Comparison of ENCODE assay signal across 8 mouse cellular contexts in the genomic region with DNA sequence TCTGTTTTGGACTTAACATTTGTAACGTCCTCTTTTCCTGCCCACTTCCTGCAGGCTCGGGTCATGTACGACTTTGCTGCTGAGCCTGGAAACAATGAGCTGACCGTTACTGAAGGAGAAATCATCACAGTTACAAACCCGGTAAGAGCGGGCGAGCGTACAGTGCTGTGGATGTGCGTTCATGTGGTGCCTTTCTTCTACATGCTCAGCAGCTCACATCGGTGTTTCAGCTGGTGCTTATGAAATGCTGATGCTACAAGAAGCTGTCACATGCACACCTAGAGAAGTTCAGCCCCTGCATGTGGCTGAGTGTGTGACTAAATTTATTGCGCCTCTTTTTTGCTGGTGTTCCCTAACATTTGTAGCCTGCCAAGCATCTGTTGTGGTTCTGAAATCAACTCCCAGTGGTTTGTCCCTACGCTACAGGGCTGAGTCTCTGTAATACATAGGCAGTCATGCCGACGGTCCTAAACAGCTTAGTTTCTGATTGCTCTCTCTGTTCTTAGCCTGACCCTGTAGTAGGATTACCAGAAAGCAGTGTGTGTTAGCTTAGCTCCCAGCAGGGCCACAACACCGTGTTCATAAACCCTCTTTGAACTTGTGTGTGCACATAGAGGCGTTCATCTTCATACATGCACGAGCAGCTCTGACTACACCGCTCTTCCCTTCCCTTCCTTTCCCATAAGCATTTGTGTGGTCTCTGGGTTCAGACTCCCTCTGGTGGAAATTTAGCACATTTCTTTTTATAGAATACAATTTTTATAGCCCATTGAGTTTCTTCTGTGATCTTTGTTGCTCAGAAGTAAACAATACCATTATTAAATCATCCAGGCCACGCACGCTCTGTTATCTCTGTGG. TPM values are rescaled to one million over a fixed set of nuclear protein-coding genes. Genes with fewer than 3 reads are reported as not detected.
DNase-seq lines count a peak whose midpoint lies in the region; ATAC-seq and TF ChIP-seq lines count a peak whose summit lies in the region.

No protein-coding gene starts in this region.

- 78% methylated on average over 20 of the region's 20 CpGs for WGBS in embryonic facial prominence, embryonic 11.5 days
- 81% methylated on average over 20 of the region's 20 CpGs for WGBS in embryonic facial prominence, embryonic 10.5 days
- WGBS in liver, adult 2 months: 64% methylated on average over 20 of the region's 20 CpGs
- WGBS in limb, embryonic 14.5 days: 72% methylated on average over 20 of the region's 20 CpGs

- no peak overlapping the region for H3K4me3 ChIP-seq in embryonic facial prominence, embryonic 11.5 days (ENCODE audit: low read depth, low read length)
- no peak overlapping the region for H3K4me3 ChIP-seq in embryonic facial prominence, embryonic 10.5 days
- no peak overlapping the region for H3K4me3 ChIP-seq in liver, adult 2 months (ENCODE audit: insufficient read depth, low read depth, low read length)
- H3K4me3 ChIP-seq in cortical plate, adult 2 months (ENCODE audit: insufficient read depth, low read length): no peak overlapping the region
- no peak overlapping the region for H3K4me3 ChIP-seq in limb, embryonic 14.5 days (replicated peaks; ENCODE audit: low read length)

- no peak overlapping the region for H3K9ac ChIP-seq in embryonic facial prominence, embryonic 11.5 days (replicated peaks; ENCODE audit: low read length)
- no peak overlapping the region for H3K9ac ChIP-seq in liver, adult 2 months (ENCODE audit: low read depth, low read length)
- no peak overlapping the region for H3K9ac ChIP-seq in limb, embryonic 14.5 days (ENCODE audit: low read depth, low read length, severe bottlenecking)

- H3K27ac ChIP-seq in embryonic facial prominence, embryonic 11.5 days (replicated peaks; ENCODE audit: low read depth, low read length): no peak overlapping the region
- H3K27ac ChIP-seq in embryonic facial prominence, embryonic 10.5 days (replicated peaks): no peak overlapping the region
- no peak overlapping the region for H3K27ac ChIP-seq in liver, adult 2 months (replicated peaks; ENCODE audit: insufficient read depth, low read depth, low read length)
- no peak overlapping the region for H3K27ac ChIP-seq in cortical plate, adult 2 months (ENCODE audit: insufficient read depth, low read length)
- no peak overlapping the region; the same call in 1 of the 2 replicates for H3K27ac ChIP-seq in limb, embryonic 14.5 days (replicated peaks; ENCODE audit: low read depth, low read length)

- DNase-seq in embryonic facial prominence, embryonic 11.5 days (ENCODE audit: low spot score): peak; percentile 45
- no peak for DNase-seq in embryonic facial prominence, embryonic 10.5 days (ENCODE audit: low spot score)
- DNase-seq in liver, adult 2 months (ENCODE audit: extremely low read depth, low read depth, low spot score): peak; percentile 45
- DNase-seq in liver: no peak
- peak; percentile 41 for DNase-seq in limb, embryonic 14.5 days (ENCODE audit: low spot score)
- peak; percentile 40 for DNase-seq in right cerebral cortex, postnatal 25 days
- no peak for DNase-seq in layer of hippocampus, postnatal 25 days (ENCODE audit: extremely low spot score in 1 of 2, low spot score in 1 of 2)

- no peaks in the 10 kb centered on the region for H3K4me1 ChIP-seq in embryonic facial prominence, embryonic 11.5 days (ENCODE audit: control insufficient read depth, insufficient read depth, low read length)
- peaks cover 22% of the 10 kb centered on the region for H3K4me1 ChIP-seq in embryonic facial prominence, embryonic 10.5 days
- H3K4me1 ChIP-seq in liver, adult 2 months (ENCODE audit: control insufficient read depth, insufficient read depth, low read length): peaks cover 4% of the 10 kb centered on the region; the same call in 1 of the 2 replicates
- peaks cover 5% of the 10 kb centered on the region for H3K4me1 ChIP-seq in cortical plate, adult 2 months (ENCODE audit: control insufficient read depth, insufficient read depth, low read length)
- H3K4me1 ChIP-seq in limb, embryonic 14.5 days (ENCODE audit: control insufficient read depth, insufficient read depth, low read length): no peaks in the 10 kb centered on the region

- peak; percentile 14; the same call in 1 of the 2 replicates for TF ChIP-seq CTCF in liver, adult 2 months (IDR thresholded peaks at IDR 0.05; ENCODE audit: low read depth, low read length)
- TF ChIP-seq CTCF in cortical plate, adult 2 months (IDR thresholded peaks at IDR 0.05; ENCODE audit: extremely low read depth, insufficient read depth, low read length): peak; percentile 56

- no peaks in the 10 kb centered on the region for H3K79me2 ChIP-seq in liver, adult 2 months (ENCODE audit: control insufficient read depth, insufficient read depth, low read length)

- H3K4me2 ChIP-seq in embryonic facial prominence, embryonic 11.5 days (ENCODE audit: low read depth, low read length): no peak overlapping the region
- no peak overlapping the region for H3K4me2 ChIP-seq in limb, embryonic 14.5 days (replicated peaks; ENCODE audit: low read depth, low read length, severe bottlenecking)

- no peak for TF ChIP-seq POLR2A in liver, adult 2 months (IDR thresholded peaks at IDR 0.05; ENCODE audit: extremely low read depth, insufficient read depth, low read length)
- no peak for TF ChIP-seq POLR2A in cortical plate, adult 2 months (IDR thresholded peaks at IDR 0.05; ENCODE audit: extremely low read depth, insufficient read depth, low read length)
- TF ChIP-seq POLR2A in limb, embryonic 14.5 days (IDR thresholded peaks at IDR 0.05; ENCODE audit: borderline replicate concordance, extremely low read depth, insufficient read depth, insufficient read length): no peak

- no peaks in the 10 kb centered on the region for H3K36me3 ChIP-seq in embryonic facial prominence, embryonic 11.5 days (replicated peaks; ENCODE audit: control insufficient read depth, insufficient read depth, low read depth, low read length)
- peaks cover 11% of the 10 kb centered on the region for H3K36me3 ChIP-seq in embryonic facial prominence, embryonic 10.5 days (replicated peaks)
- no peaks in the 10 kb centered on the region; the same call in 1 of the 2 replicates for H3K36me3 ChIP-seq in liver, adult 2 months (ENCODE audit: control insufficient read depth, insufficient read depth, low read length)
- H3K36me3 ChIP-seq in limb, embryonic 14.5 days (ENCODE audit: control insufficient read depth, insufficient read depth, low read length): peaks cover 16% of the 10 kb centered on the region

- H3K9me3 ChIP-seq in embryonic facial prominence, embryonic 11.5 days (replicated peaks; ENCODE audit: control insufficient read depth, low read length): no peaks in the 10 kb centered on the region
- no peaks in the 10 kb centered on the region for H3K9me3 ChIP-seq in embryonic facial prominence, embryonic 10.5 days
- H3K9me3 ChIP-seq in limb, embryonic 14.5 days (ENCODE audit: control insufficient read depth, low read length): no peaks in the 10 kb centered on the region

- H3K27me3 ChIP-seq in embryonic facial prominence, embryonic 11.5 days (ENCODE audit: control insufficient read depth, insufficient read depth, low read length): no peaks in the 10 kb centered on the region
- no peaks in the 10 kb centered on the region for H3K27me3 ChIP-seq in embryonic facial prominence, embryonic 10.5 days (replicated peaks; ENCODE audit: low read depth, poor library complexity, severe bottlenecking)
- no peaks in the 10 kb centered on the region for H3K27me3 ChIP-seq in liver, adult 2 months (ENCODE audit: control insufficient read depth, insufficient read depth, low read length)
- no peaks in the 10 kb centered on the region for H3K27me3 ChIP-seq in limb, embryonic 14.5 days (ENCODE audit: control insufficient read depth, insufficient read depth, low read length)

- ATAC-seq in embryonic facial prominence, embryonic 11.5 days (replicated peaks; ENCODE audit: insufficient number of reproducible peaks, low FRiP score, low TSS enrichment, low read depth): no peak
- no peak for ATAC-seq in limb, embryonic 14.5 days (ENCODE audit: low FRiP score, low read depth)

RNA-seq across cellular contexts. Expression of gene Snx9, which starts 46.0 kb away (rescaled TPM):
- polyA plus RNA-seq in embryonic facial prominence, embryonic 11.5 days (2014; fragmentation: Nextera tagmentation; extraction: Ambion mirVana): 30.4 and 31.2 TPM in 2 replicates
- polyA plus RNA-seq in embryonic facial prominence, embryonic 10.5 days (2016; fragmentation: Nextera tagmentation; extraction: Ambion mirVana): 16.3 and 19.5 TPM in 2 replicates
- 26.8 and 30.5 TPM in 2 replicates for total RNA-seq in liver, adult 2 months (2014; rRNA removed)
- polyA plus RNA-seq in liver, adult 2 months (2012; rRNA removed): 19.7 and 22.2 TPM in 2 replicates
- polyA plus RNA-seq in cortical plate, adult 2 months (2012; rRNA removed): 12.4 and 13.1 TPM in 2 replicates
- 39.1 and 41.3 TPM in 2 replicates for polyA plus RNA-seq in limb, embryonic 14.5 days (2012; rRNA removed)
- polyA plus RNA-seq in limb, embryonic 14.5 days (2014; fragmentation: Nextera tagmentation; extraction: Ambion mirVana): 41.9 and 43.4 TPM in 2 replicates
- total RNA-seq in layer of hippocampus, postnatal 25 days (2021): 10 to 100 TPM; 11.9 to 12.4 TPM

RNA-seq across cellular contexts. Expression of gene Synj2, which starts 53.9 kb away (rescaled TPM):
- polyA plus RNA-seq in embryonic facial prominence, embryonic 11.5 days (2014; fragmentation: Nextera tagmentation; extraction: Ambion mirVana): 1.9 and 2.0 TPM in 2 replicates
- 1.4 and 1.8 TPM in 2 replicates for polyA plus RNA-seq in embryonic facial prominence, embryonic 10.5 days (2016; fragmentation: Nextera tagmentation; extraction: Ambion mirVana)
- total RNA-seq in liver, adult 2 months (2014; rRNA removed): 3.0 and 3.7 TPM in 2 replicates
- polyA plus RNA-seq in liver, adult 2 months (2012; rRNA removed): 0.66 and 1.2 TPM in 2 replicates
- polyA plus RNA-seq in cortical plate, adult 2 months (2012; rRNA removed): 37.7 and 39.6 TPM in 2 replicates
- 4.4 and 4.7 TPM in 2 replicates for polyA plus RNA-seq in limb, embryonic 14.5 days (2012; rRNA removed)
- 3.3 and 3.6 TPM in 2 replicates for polyA plus RNA-seq in limb, embryonic 14.5 days (2014; fragmentation: Nextera tagmentation; extraction: Ambion mirVana)
- 10 to 100 TPM; 59.7 to 59.9 TPM for total RNA-seq in layer of hippocampus, postnatal 25 days (2021)

Comparison
In these comparisons a context has a peak if more than half of its experiments do, and no peak if none do; other contexts are left out.
1. DNase-seq: peak in embryonic facial prominence, embryonic 11.5 days (single experiment), liver, adult 2 months (single experiment), limb, embryonic 14.5 days (single experiment) and right cerebral cortex, postnatal 25 days (single experiment); none in embryonic facial prominence, embryonic 10.5 days (single experiment), liver (single experiment) and layer of hippocampus, postnatal 25 days (0 of 2).